Mouse (Mus musculus) embryo, embryonic 11.5 days (tissue): ENCODE measurements around the gene Egln3.

Source experiments
- DNase-seq: peaks from one replicate; pipeline ENCODE4 v3.0.0-alpha.2; 2012; ENCODE audit warnings: low read depth, low spot score

Gene Egln3

GRCm38 (mm10) chr12:54162637-54163131, 41.0 kb downstream of the Egln3 start:
- DNase-seq: peak; percentile 39

- DNase-seq: no peak
Measured at GRCm38 (mm10) chr12:54161468-54162202, 42.0 kb downstream of the Egln3 start.

DNA sequence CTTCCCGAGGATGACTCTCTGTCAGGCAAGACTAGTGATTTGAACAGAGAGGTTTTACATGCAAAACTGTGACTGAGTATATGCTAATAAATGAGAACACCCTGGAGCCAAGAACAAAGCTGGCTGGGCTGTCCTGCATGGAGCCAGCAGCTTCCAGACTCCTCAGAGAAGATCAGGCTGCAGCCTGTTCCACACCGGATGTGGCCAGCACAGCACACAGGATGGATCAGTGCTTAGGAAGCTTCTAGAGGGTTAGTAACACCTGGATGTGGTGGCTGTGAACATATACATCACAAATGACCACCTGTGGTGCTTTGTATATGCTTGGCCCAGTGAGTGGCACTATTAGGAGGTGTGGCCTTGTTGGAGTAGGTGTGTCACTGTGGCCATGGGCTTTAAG, 43.4 kb downstream of the Egln3 start:
- no peak for DNase-seq

GRCm38 (mm10) chr12:54154771-54155170, 48.9 kb downstream of the Egln3 start:
- no peak for DNase-seq

- DNase-seq: no peak
Measured at GRCm38 (mm10) chr12:54146943-54147556, 56.6 kb downstream of the Egln3 start.
